Mouse (Mus musculus): ENCODE measurements at regions not wholly inside any gene's neighbourhood (a gene's known extent, or its start where the extent isn't known, plus 50 kb on each side); places are given as distances from the start of the nearest gene placed in this dataset.

- 72% methylated on average over 2 of the region's 2 CpGs for WGBS
- ATAC-seq (ENCODE audit: insufficient number of reproducible peaks, low FRiP score, low TSS enrichment, low read depth) (no peak), DNase-seq (ENCODE audit: low spot score) (no peak)
- H3K4me3 ChIP-seq (ENCODE audit: low read depth, low read length), result no peak overlapping the region
- no peak overlapping the region for H3K27ac ChIP-seq (replicated peaks; ENCODE audit: low read depth, low read length)
- no peaks in the 10 kb centered on the region for H3K27me3 ChIP-seq (ENCODE audit: control insufficient read depth, insufficient read depth, low read length)
- no peaks in the 10 kb centered on the region for H3K36me3 ChIP-seq (ENCODE audit: control insufficient read depth, insufficient read depth, low read length)
- no peak overlapping the region for H3K9ac ChIP-seq (ENCODE audit: low read length)
- H3K4me1 ChIP-seq (ENCODE audit: control insufficient read depth, insufficient read depth, low read length), result no peaks in the 10 kb centered on the region
- H3K4me2 ChIP-seq (ENCODE audit: low read depth, severe bottlenecking), result no peak overlapping the region
- no peaks in the 10 kb centered on the region for H3K9me3 ChIP-seq (ENCODE audit: control insufficient read depth, low read length)
Measured at GRCm38 (mm10) chr9:100307364-100307763, 179.2 kb downstream of the Il20rb start.

DNA sequence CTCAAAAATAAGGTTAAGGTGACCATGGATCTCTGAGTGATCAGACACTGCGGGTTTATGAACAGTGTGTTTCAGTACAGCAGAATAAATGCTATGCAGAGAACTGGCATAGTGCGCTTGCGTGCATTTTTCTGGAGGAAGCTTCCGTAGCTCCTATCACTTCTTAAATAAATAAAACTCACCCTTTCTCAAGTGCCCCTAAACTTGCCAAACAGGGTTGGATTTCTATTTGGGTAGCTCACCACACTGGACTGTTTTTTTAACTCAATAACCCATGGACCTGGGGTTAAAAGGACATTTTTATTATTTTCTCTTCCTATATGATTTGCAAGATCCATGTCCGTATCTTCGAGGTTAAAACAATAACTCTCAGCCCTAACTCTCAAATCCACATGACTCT lies 182.8 kb downstream of the Il20rb start:
- H3K9ac ChIP-seq (ENCODE audit: low read length), result no peak overlapping the region
- no peak overlapping the region for H3K4me2 ChIP-seq (ENCODE audit: low read depth, severe bottlenecking)
- no peaks in the 10 kb centered on the region for H3K9me3 ChIP-seq (ENCODE audit: control insufficient read depth, low read length)
- no peak overlapping the region for H3K27ac ChIP-seq (replicated peaks; ENCODE audit: low read depth, low read length)
- H3K4me3 ChIP-seq (ENCODE audit: low read depth, low read length), result no peak overlapping the region
- ATAC-seq (ENCODE audit: insufficient number of reproducible peaks, low FRiP score, low TSS enrichment, low read depth) (no peak), DNase-seq (ENCODE audit: low spot score) (no peak)
- H3K27me3 ChIP-seq (ENCODE audit: control insufficient read depth, insufficient read depth, low read length), result no peaks in the 10 kb centered on the region
- H3K36me3 ChIP-seq (ENCODE audit: control insufficient read depth, insufficient read depth, low read length), result no peaks in the 10 kb centered on the region
- no peaks in the 10 kb centered on the region for H3K4me1 ChIP-seq (ENCODE audit: control insufficient read depth, insufficient read depth, low read length)
- 93% methylated on average over 6 of the region's 6 CpGs for WGBS

- 61% methylated on average over 12 of the region's 12 CpGs for WGBS
- ATAC-seq (ENCODE audit: insufficient number of reproducible peaks, low FRiP score, low TSS enrichment, low read depth), result no peak
- peak; percentile 32 for DNase-seq (ENCODE audit: low spot score)
Measured at GRCm38 (mm10) chr9:100301613-100302012, 185.0 kb downstream of the Il20rb start.

GRCm38 (mm10) chr9:100277361-100277760 lies 209.2 kb downstream of the Il20rb start:
- Histone ChIP-seq H3K27me3 (ENCODE audit: control insufficient read depth, insufficient read depth, low read length) (no peaks in the 10 kb centered on the region), H3K4me3 (ENCODE audit: low read depth, low read length) (no peak overlapping the region), H3K36me3 (ENCODE audit: control insufficient read depth, insufficient read depth, low read length) (no peaks in the 10 kb centered on the region), H3K9ac (ENCODE audit: low read length) (no peak overlapping the region), H3K27ac (replicated peaks; ENCODE audit: low read depth, low read length) (no peak overlapping the region), H3K9me3 (ENCODE audit: control insufficient read depth, low read length) (no peaks in the 10 kb centered on the region), H3K4me2 (ENCODE audit: low read depth, severe bottlenecking) (no peak overlapping the region), H3K4me1 (ENCODE audit: control insufficient read depth, insufficient read depth, low read length) (peaks cover 8% of the 10 kb centered on the region)
- no peak for DNase-seq (ENCODE audit: low spot score)
- no peak for ATAC-seq (ENCODE audit: insufficient number of reproducible peaks, low FRiP score, low TSS enrichment, low read depth)
- WGBS, result 84% methylated on average over 13 of the region's 13 CpGs

More at GRCm38 (mm10) chr9:100301613-100302012, 185.0 kb downstream of the Il20rb start:
- Histone ChIP-seq H3K9me3 (ENCODE audit: control insufficient read depth, low read length) (no peaks in the 10 kb centered on the region), H3K36me3 (ENCODE audit: control insufficient read depth, insufficient read depth, low read length) (no peaks in the 10 kb centered on the region), H3K4me1 (ENCODE audit: control insufficient read depth, insufficient read depth, low read length) (no peaks in the 10 kb centered on the region), H3K9ac (ENCODE audit: low read length) (no peak overlapping the region), H3K27ac (replicated peaks; ENCODE audit: low read depth, low read length) (no peak overlapping the region), H3K4me3 (ENCODE audit: low read depth, low read length) (no peak overlapping the region), H3K4me2 (ENCODE audit: low read depth, severe bottlenecking) (no peak overlapping the region), H3K27me3 (ENCODE audit: control insufficient read depth, insufficient read depth, low read length) (no peaks in the 10 kb centered on the region)

- DNase-seq (ENCODE audit: low spot score) (no peak), ATAC-seq (ENCODE audit: insufficient number of reproducible peaks, low FRiP score, low TSS enrichment, low read depth) (no peak)
- Histone ChIP-seq H3K4me3 (ENCODE audit: low read depth, low read length) (no peak overlapping the region), H3K27me3 (ENCODE audit: control insufficient read depth, insufficient read depth, low read length) (no peaks in the 10 kb centered on the region), H3K4me1 (ENCODE audit: control insufficient read depth, insufficient read depth, low read length) (no peaks in the 10 kb centered on the region), H3K36me3 (ENCODE audit: control insufficient read depth, insufficient read depth, low read length) (no peaks in the 10 kb centered on the region), H3K27ac (replicated peaks; ENCODE audit: low read depth, low read length) (no peak overlapping the region), H3K4me2 (ENCODE audit: low read depth, severe bottlenecking) (no peak overlapping the region), H3K9ac (ENCODE audit: low read length) (no peak overlapping the region), H3K9me3 (ENCODE audit: control insufficient read depth, low read length) (no peaks in the 10 kb centered on the region)
- 40% methylated on average over 16 of the region's 16 CpGs for WGBS
Measured at GRCm38 (mm10) chr9:100266528-100267387, 219.8 kb downstream of the Il20rb start.

DNA sequence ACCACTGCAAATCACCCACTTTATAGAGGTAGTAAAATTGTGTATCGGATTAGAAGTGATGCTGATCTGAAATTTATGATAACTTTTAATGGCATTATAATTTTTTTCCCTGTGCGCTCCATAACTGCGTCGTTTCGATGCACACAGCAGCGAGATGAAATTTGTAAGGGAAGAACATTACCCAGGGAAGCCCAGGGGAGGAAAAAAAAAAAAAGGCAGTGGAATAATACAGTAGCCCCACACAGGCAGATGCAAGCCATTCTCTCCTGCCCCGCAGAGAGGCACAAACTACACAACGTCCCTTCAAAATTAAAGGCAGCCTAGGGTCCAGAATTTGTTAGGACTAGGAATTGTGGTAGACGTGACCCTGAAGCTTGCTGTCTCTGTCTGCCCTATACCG lies 234.2 kb downstream of the Il20rb start:
- Histone ChIP-seq H3K27me3 (ENCODE audit: control insufficient read depth, insufficient read depth, low read length) (no peaks in the 10 kb centered on the region), H3K9me3 (ENCODE audit: control insufficient read depth, low read length) (no peaks in the 10 kb centered on the region), H3K4me1 (ENCODE audit: control insufficient read depth, insufficient read depth, low read length) (no peaks in the 10 kb centered on the region), H3K9ac (ENCODE audit: low read length) (no peak overlapping the region), H3K36me3 (ENCODE audit: control insufficient read depth, insufficient read depth, low read length) (no peaks in the 10 kb centered on the region), H3K27ac (replicated peaks; ENCODE audit: low read depth, low read length) (no peak overlapping the region), H3K4me2 (ENCODE audit: low read depth, severe bottlenecking) (no peak overlapping the region), H3K4me3 (ENCODE audit: low read depth, low read length) (no peak overlapping the region)
- 65% methylated on average over 10 of the region's 10 CpGs for WGBS
- DNase-seq (ENCODE audit: low spot score), result no peak
- no peak for ATAC-seq (ENCODE audit: insufficient number of reproducible peaks, low FRiP score, low TSS enrichment, low read depth)

Measured in limb, embryonic 11.5 days (tissue).